ENCODE assay signal across 25 mouse cellular contexts in the genomic region with DNA sequence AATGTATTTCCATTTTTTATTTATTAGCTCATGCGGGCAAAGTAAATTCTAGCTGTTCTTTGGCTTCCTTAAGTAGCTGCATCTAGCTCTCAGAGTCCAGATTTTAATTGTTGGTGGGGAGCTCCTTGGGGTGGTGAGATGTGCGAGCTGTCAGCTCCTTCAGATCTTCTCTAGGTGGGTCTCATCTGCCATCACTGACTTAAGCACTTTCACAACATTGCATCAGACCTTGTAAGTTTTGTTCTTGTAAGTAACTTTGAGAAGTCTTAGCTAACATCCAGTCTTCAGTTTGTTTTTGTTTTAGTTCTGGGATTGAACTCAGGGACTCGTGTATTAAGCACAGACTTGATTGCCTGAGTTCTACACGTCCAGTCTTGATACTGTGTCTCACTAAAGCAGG. TPM values are rescaled to one million over a fixed set of nuclear protein-coding genes. Genes with fewer than 3 reads are reported as not detected.
DNase-seq lines count a peak whose midpoint lies in the region; ATAC-seq and TF ChIP-seq lines count a peak whose summit lies in the region.
"Had no signal": no experiment of that assay in that cellular context is flagged by ENCODE, and none has a peak within 500 bp of the region (broad histone marks: within the 10 kb centered on the region; RNA-seq: fewer than 3 reads in every experiment).

No protein-coding gene starts in this region.

- H3K4me3 ChIP-seq in midbrain, embryonic 11.5 days (ENCODE audit: low read depth, low read length), result no peak overlapping the region
- H3K4me3 ChIP-seq in midbrain, embryonic 14.5 days (replicated peaks; ENCODE audit: low read depth, low read length), result no peak overlapping the region
- H3K4me3 ChIP-seq in CH12.LX (replicated peaks in 1 of 3; ENCODE audit: low read depth in 2 of 3, low read length in 2 of 3, poor library complexity in 1 of 3), result no peak overlapping the region
- no peak overlapping the region for H3K4me3 ChIP-seq in bone marrow macrophage, adult 2 months (ENCODE audit: insufficient read depth, low read length)
- H3K4me3 ChIP-seq: embryonic facial prominence, embryonic 12.5 days; forebrain, embryonic 13.5 days; heart, embryonic 13.5 days; hindbrain, embryonic 15.5 days had no signal

- no peaks in the 10 kb centered on the region for H3K36me3 ChIP-seq in midbrain, embryonic 11.5 days (ENCODE audit: control insufficient read depth, insufficient read depth, low read length)
- H3K36me3 ChIP-seq in midbrain, embryonic 14.5 days (ENCODE audit: control insufficient read depth, insufficient read depth, low read length), result no peaks in the 10 kb centered on the region
- H3K36me3 ChIP-seq in CH12.LX (replicated peaks in 1 of 2; ENCODE audit: control insufficient read depth in 1 of 2, insufficient read depth in 1 of 2, low read length in 1 of 2), result peaks cover 0 to 9% of the 10 kb centered on the region in 2 experiments
- H3K36me3 ChIP-seq: embryonic facial prominence, embryonic 12.5 days; heart, embryonic 13.5 days; hindbrain, embryonic 15.5 days had no signal

- H3K27me3 ChIP-seq in midbrain, embryonic 11.5 days (ENCODE audit: control insufficient read depth, insufficient read depth, low read length), result peaks cover under 1% of the 10 kb centered on the region; the same call in 1 of the 2 replicates
- peaks cover 4% of the 10 kb centered on the region; the same call in 1 of the 2 replicates for H3K27me3 ChIP-seq in midbrain, embryonic 14.5 days (ENCODE audit: control insufficient read depth, insufficient read depth, low read length)
- H3K27me3 ChIP-seq in CH12.LX (replicated peaks), result no peaks in the 10 kb centered on the region
- H3K27me3 ChIP-seq: embryonic facial prominence, embryonic 12.5 days; heart, embryonic 13.5 days; hindbrain, embryonic 15.5 days had no signal

- no peak for ATAC-seq in midbrain, embryonic 11.5 days (ENCODE audit: low FRiP score)
- ATAC-seq in midbrain, embryonic 14.5 days (ENCODE audit: low FRiP score, low TSS enrichment), result no peak
- 0 out of 2 replicates have a peak, but pooled peaks have one; percentile 23 for ATAC-seq in megakaryocyte progenitor cell, adult 5-6 weeks (replicated peaks; ENCODE audit: poor library complexity)
- ATAC-seq: forebrain, embryonic 13.5 days; forebrain, postnatal 0 days had no signal

- no peaks in the 10 kb centered on the region for H3K9me3 ChIP-seq in midbrain, embryonic 11.5 days (ENCODE audit: control insufficient read depth, low read length)
- H3K9me3 ChIP-seq in midbrain, embryonic 14.5 days (ENCODE audit: control insufficient read depth, low read length), result no peaks in the 10 kb centered on the region
- H3K9me3 ChIP-seq in CH12.LX (replicated peaks; ENCODE audit: low read length), result no peaks in the 10 kb centered on the region
- H3K9me3 ChIP-seq: embryonic facial prominence, embryonic 12.5 days; forebrain, embryonic 13.5 days; heart, embryonic 13.5 days; hindbrain, embryonic 15.5 days had no signal

- H3K4me1 ChIP-seq in midbrain, embryonic 11.5 days (ENCODE audit: control insufficient read depth, insufficient read depth, low read length), result no peaks in the 10 kb centered on the region
- H3K4me1 ChIP-seq in midbrain, embryonic 14.5 days (ENCODE audit: control insufficient read depth, insufficient read depth, low read length), result no peaks in the 10 kb centered on the region
- H3K4me1 ChIP-seq in CH12.LX (ENCODE audit: control insufficient read depth in 1 of 2, insufficient read depth in 2 of 2), result peaks cover 19 to 85% of the 10 kb centered on the region in 2 experiments
- peaks cover 54% of the 10 kb centered on the region for H3K4me1 ChIP-seq in bone marrow macrophage, adult 2 months (ENCODE audit: control insufficient read depth, insufficient read depth, low read length)
- H3K4me1 ChIP-seq: forebrain, embryonic 13.5 days; heart, embryonic 13.5 days had no signal

- peak; percentile 81 for DNase-seq in midbrain, embryonic 11.5 days (ENCODE audit: low spot score, missing footprints)
- no peak for DNase-seq in midbrain, embryonic 14.5 days
- DNase-seq in CH12.LX (ENCODE audit: extremely low read depth) (no peak), adipocyte (ENCODE audit: low spot score) (no peak)
- DNase-seq in urinary bladder, adult 18-20 months (ENCODE audit: low spot score in 2 of 2), result no peak
- DNase-seq in left cerebral cortex, adult 8-10 months (ENCODE audit: low spot score in 2 of 2), result no peak
- DNase-seq: adrenal gland, adult 8-10 months; adrenal gland, postnatal 36 days; cerebellum, adult 11-12 months; cerebellum, adult 9-10 months; cerebellum, postnatal 25 days; forebrain, postnatal 0 days; gastrocnemius, postnatal 14 days; heart, postnatal 36 days had no signal

- peaks cover 70% of the 10 kb centered on the region for H3K79me2 ChIP-seq in CH12.LX (replicated peaks; ENCODE audit: control insufficient read depth, extremely low read depth, insufficient read depth, poor library complexity, severe bottlenecking)

- no peak for TF ChIP-seq RAD21 in CH12.LX (IDR thresholded peaks at IDR 0.05; ENCODE audit: low read depth, low read length)

- 89% methylated on average over 4 of the region's 4 CpGs for WGBS in midbrain, embryonic 11.5 days
- WGBS in midbrain, embryonic 14.5 days, result 93% methylated on average over 4 of the region's 4 CpGs

- dilution Hi-C loops in CH12.LX (cut with MboI; ENCODE audit: extremely low pct_ligation_motif_present, extremely low pct_unique_long_range_greater_than_20kb, low sequenced_read_pairs), result no loop called here

- TF ChIP-seq CTCF in CH12.LX (conservative IDR thresholded peaks at IDR 0.05 in 1 of 2, IDR thresholded peaks at IDR 0.05 in 1 of 2; ENCODE audit: low read depth in 2 of 2, low read length in 2 of 2), result no peak
- TF ChIP-seq CTCF in bone marrow macrophage, adult 2 months (IDR thresholded peaks at IDR 0.05; ENCODE audit: low read depth, low read length), result no peak

- no peak overlapping the region for H3K4me2 ChIP-seq in midbrain, embryonic 11.5 days
- H3K4me2 ChIP-seq in midbrain, embryonic 14.5 days (ENCODE audit: low read length), result no peak overlapping the region
- peak overlapping the region; percentile 77 for H3K4me2 ChIP-seq in CH12.LX (ENCODE audit: insufficient read depth, low read depth, poor library complexity, severe bottlenecking)
- H3K4me2 ChIP-seq: embryonic facial prominence, embryonic 12.5 days; forebrain, embryonic 13.5 days; heart, embryonic 13.5 days; hindbrain, embryonic 15.5 days had no signal

- H3K27ac ChIP-seq in midbrain, embryonic 11.5 days (ENCODE audit: low read depth, low read length), result no peak overlapping the region
- H3K27ac ChIP-seq in midbrain, embryonic 14.5 days (replicated peaks; ENCODE audit: low read depth, low read length), result no peak overlapping the region
- H3K27ac ChIP-seq in CH12.LX (ENCODE audit: insufficient read depth, low read depth), result peak overlapping the region; percentile 81
- H3K27ac ChIP-seq in bone marrow macrophage, adult 2 months (ENCODE audit: insufficient read depth, low read depth, low read length), result peak overlapping the region; percentile 92
- H3K27ac ChIP-seq: embryonic facial prominence, embryonic 12.5 days; forebrain, embryonic 13.5 days; heart, embryonic 13.5 days; hindbrain, embryonic 15.5 days had no signal

- TF ChIP-seq EP300 in CH12.LX (IDR thresholded peaks at IDR 0.05; ENCODE audit: low read length), result no peak

- TF ChIP-seq POLR2A in CH12.LX (IDR thresholded peaks at IDR 0.05; ENCODE audit: low read depth, low read length), result no peak
- TF ChIP-seq POLR2A in bone marrow macrophage, adult 2 months (IDR thresholded peaks at IDR 0.05; ENCODE audit: borderline replicate concordance, low read depth, low read length), result no peak

- in situ Hi-C loops in CH12.LX (cut with MboI; ENCODE audit: low pct_ligation_motif_present, low pct_unique_long_range_greater_than_20kb, low sequenced_read_pairs), result no loop called here

- no peak overlapping the region for H3K9ac ChIP-seq in midbrain, embryonic 11.5 days (ENCODE audit: low read length)
- H3K9ac ChIP-seq in midbrain, embryonic 14.5 days (replicated peaks; ENCODE audit: low read length), result no peak overlapping the region
- H3K9ac ChIP-seq in CH12.LX (ENCODE audit: insufficient read depth, low read depth), result peak overlapping the region; percentile 83
- H3K9ac ChIP-seq: embryonic facial prominence, embryonic 12.5 days; forebrain, embryonic 13.5 days; forebrain, postnatal 0 days; heart, embryonic 13.5 days; hindbrain, embryonic 15.5 days had no signal

RNA-seq across cellular contexts. Expression of a gene that starts 6.9 kb away (rescaled TPM):
- polyA plus RNA-seq in midbrain, embryonic 11.5 days (2014; fragmentation: Nextera tagmentation; extraction: Ambion mirVana), result 1.6 and 1.9 TPM in 2 replicates
- polyA plus RNA-seq in midbrain, embryonic 14.5 days (2014; fragmentation: Nextera tagmentation; extraction: Ambion mirVana), result 11.5 and 15.2 TPM in 2 replicates
- total RNA-seq in CH12.LX (2012; rRNA removed) (24.8 and 29.7 TPM in 2 replicates), CH12.LX (2014; rRNA removed) (48.2 and 54.9 TPM in 2 replicates)
- polyA plus RNA-seq in CH12.LX (2012; ENCODE audit: insufficient read length, low read depth), result 37.9 and 40.6 TPM in 2 replicates
- polyA plus RNA-seq in bone marrow macrophage, adult 2 months (2012; ENCODE audit: insufficient read depth, insufficient read length, missing spikeins), result 28.3 and 30.3 TPM in 2 replicates
- total RNA-seq in megakaryocyte progenitor cell, adult 5-6 weeks (2015), result 21.1 and 23.9 TPM in 2 replicates
- 14.4 and 17.8 TPM in 2 replicates for total RNA-seq in megakaryocyte progenitor cell, adult 5-6 weeks (2017)
- total RNA-seq in left cerebral cortex, adult 8-10 months (2022), result 10 to 100 TPM; 19.1 to 21.7 (median 20.7) TPM

RNA-seq across cellular contexts. Expression of a gene that starts 33.0 kb away (rescaled TPM):
- polyA plus RNA-seq in midbrain, embryonic 11.5 days (2014; fragmentation: Nextera tagmentation; extraction: Ambion mirVana), result not detected in 2 replicates
- not detected in 2 replicates for polyA plus RNA-seq in midbrain, embryonic 14.5 days (2014; fragmentation: Nextera tagmentation; extraction: Ambion mirVana)
- total RNA-seq in CH12.LX (2012; rRNA removed), result not detected in 2 replicates
- total RNA-seq in CH12.LX (2014; rRNA removed), result not detected in 2 replicates
- not detected in 2 replicates for polyA plus RNA-seq in CH12.LX (2012; ENCODE audit: insufficient read length, low read depth)
- polyA plus RNA-seq in bone marrow macrophage, adult 2 months (2012; ENCODE audit: insufficient read depth, insufficient read length, missing spikeins), result not detected in 2 replicates
- total RNA-seq in megakaryocyte progenitor cell, adult 5-6 weeks (2015), result 0.99 and 2.2 TPM in 2 replicates
- total RNA-seq in megakaryocyte progenitor cell, adult 5-6 weeks (2017), result 0.71 and 1.9 TPM in 2 replicates
- under 1 TPM in 3 of 4 experiments, not detected in 1; 0.30 to 0.65 (median 0.36) TPM for total RNA-seq in left cerebral cortex, adult 8-10 months (2022)
- total RNA-seq: adrenal gland, adult 8-10 months; adrenal gland, postnatal 36 days; forebrain, postnatal 0 days; gastrocnemius, adult 18-20 months; gastrocnemius, postnatal 14 days; heart, adult 8-10 months; heart, postnatal 36 days had no signal
- polyA plus RNA-seq: C2C12; forebrain, embryonic 13.5 days; forebrain, postnatal 0 days; heart, postnatal 0 days; hindbrain, embryonic 11.5 days; hindbrain, embryonic 15.5 days had no signal

RNA-seq across cellular contexts. Expression of a gene that starts 56.5 kb away (rescaled TPM):
- polyA plus RNA-seq in midbrain, embryonic 11.5 days (2014; fragmentation: Nextera tagmentation; extraction: Ambion mirVana), result 31.5 and 34.9 TPM in 2 replicates
- 0.59 and 11.3 TPM in 2 replicates for polyA plus RNA-seq in midbrain, embryonic 14.5 days (2014; fragmentation: Nextera tagmentation; extraction: Ambion mirVana)
- not detected in 2 replicates for total RNA-seq in CH12.LX (2012; rRNA removed)
- total RNA-seq in CH12.LX (2014; rRNA removed), result 0.13 TPM in 1 of 2 replicates, not detected in the other
- polyA plus RNA-seq in CH12.LX (2012; ENCODE audit: insufficient read length, low read depth), result 0.31 and 0.52 TPM in 2 replicates
- polyA plus RNA-seq in bone marrow macrophage, adult 2 months (2012; ENCODE audit: insufficient read depth, insufficient read length, missing spikeins), result 22.4 and 25.9 TPM in 2 replicates
- 0.10 and 0.12 TPM in 2 replicates for total RNA-seq in megakaryocyte progenitor cell, adult 5-6 weeks (2015)
- 0.17 TPM in 1 of 2 replicates, not detected in the other for total RNA-seq in megakaryocyte progenitor cell, adult 5-6 weeks (2017)
- total RNA-seq in left cerebral cortex, adult 8-10 months (2022), result 10 to 100 TPM; 10.0 to 16.2 (median 11.1) TPM

Comparison
In these comparisons a context has a peak if more than half of its experiments do, and no peak if none do; other contexts are left out.
1. H3K27ac ChIP-seq: peak in CH12.LX (single experiment) and bone marrow macrophage, adult 2 months (single experiment); none in midbrain, embryonic 11.5 days (single experiment) and midbrain, embryonic 14.5 days (single experiment).